12 mouse cellular contexts compared by ENCODE assay signal in genomic region chr1:83181418-83181817, GRCm38 (mm10). TPM values are rescaled to one million over a fixed set of nuclear protein-coding genes. Genes with fewer than 3 reads are reported as not detected.
DNase-seq lines count a peak whose midpoint lies in the region; ATAC-seq and TF ChIP-seq lines count a peak whose summit lies in the region.
"Had no signal": no experiment of that assay in that cellular context is flagged by ENCODE, and none has a peak within 500 bp of the region (broad histone marks: within the 10 kb centered on the region; RNA-seq: fewer than 3 reads in every experiment).

No protein-coding gene starts in this region.

- H3K4me3 ChIP-seq in hindbrain, embryonic 15.5 days, result no peak overlapping the region
- H3K4me3 ChIP-seq in hindbrain, embryonic 10.5 days, result no peak overlapping the region
- no peak overlapping the region for H3K4me3 ChIP-seq in stomach, postnatal 0 days (ENCODE audit: low read depth, low read length)
- H3K4me3 ChIP-seq: midbrain, embryonic 12.5 days had no signal

- peak; percentile 48; the same call in 1 of the 2 replicates for ATAC-seq in hindbrain, embryonic 15.5 days (ENCODE audit: low FRiP score, low read depth)
- ATAC-seq in stomach, postnatal 0 days (ENCODE audit: low FRiP score, low TSS enrichment), result no peak

- TF ChIP-seq CTCF in stomach, postnatal 0 days (IDR thresholded peaks at IDR 0.05; ENCODE audit: low read depth), result peak; percentile 73

- H3K4me1 ChIP-seq in hindbrain, embryonic 15.5 days (replicated peaks), result no peaks in the 10 kb centered on the region
- no peaks in the 10 kb centered on the region for H3K4me1 ChIP-seq in hindbrain, embryonic 10.5 days (replicated peaks)
- H3K4me1 ChIP-seq in stomach, postnatal 0 days (replicated peaks; ENCODE audit: control insufficient read depth, insufficient read depth), result no peaks in the 10 kb centered on the region
- H3K4me1 ChIP-seq: midbrain, embryonic 12.5 days had no signal

- no peak for DNase-seq in hindbrain, embryonic 10.5 days (ENCODE audit: low spot score)
- DNase-seq in ovary, postnatal 14 days (ENCODE audit: low spot score), result peak; percentile 7
- no peak for DNase-seq in ovary, postnatal 10 days (ENCODE audit: low spot score)
- peak; percentile 65 for DNase-seq in embryo, embryonic 10.5 days (ENCODE audit: low spot score)
- no peak for DNase-seq in stomach, postnatal 0 days (ENCODE audit: low spot score)
- no peak for DNase-seq in thymus, adult 18-20 months
- DNase-seq in heart, postnatal 4 days, result no peak
- DNase-seq: thymus, postnatal 25 days had no signal

- H3K36me3 ChIP-seq in hindbrain, embryonic 15.5 days, result no peaks in the 10 kb centered on the region
- no peaks in the 10 kb centered on the region for H3K36me3 ChIP-seq in hindbrain, embryonic 10.5 days
- no peaks in the 10 kb centered on the region for H3K36me3 ChIP-seq in stomach, postnatal 0 days (ENCODE audit: control insufficient read depth, insufficient read depth, low read length)
- H3K36me3 ChIP-seq: G1E; midbrain, embryonic 12.5 days had no signal

- no peak overlapping the region for H3K9ac ChIP-seq in hindbrain, embryonic 15.5 days
- H3K9ac ChIP-seq in stomach, postnatal 0 days (ENCODE audit: low read length), result no peak overlapping the region
- H3K9ac ChIP-seq: midbrain, embryonic 12.5 days had no signal

- no peak for TF ChIP-seq EP300 in stomach, postnatal 0 days (optimal IDR thresholded peaks at IDR 0.05)

- no peak overlapping the region for H3K27ac ChIP-seq in hindbrain, embryonic 15.5 days (replicated peaks)
- H3K27ac ChIP-seq in hindbrain, embryonic 10.5 days, result no peak overlapping the region
- no peak overlapping the region for H3K27ac ChIP-seq in stomach, postnatal 0 days (replicated peaks)
- H3K27ac ChIP-seq: midbrain, embryonic 12.5 days had no signal

- WGBS in hindbrain, embryonic 15.5 days, result 66% methylated on average over 4 of the region's 4 CpGs
- WGBS in hindbrain, embryonic 10.5 days, result 67% methylated on average over 4 of the region's 4 CpGs
- WGBS in stomach, postnatal 0 days, result 58% methylated on average over 4 of the region's 4 CpGs

- no peaks in the 10 kb centered on the region for H3K9me3 ChIP-seq in hindbrain, embryonic 15.5 days
- H3K9me3 ChIP-seq in hindbrain, embryonic 10.5 days, result no peaks in the 10 kb centered on the region
- H3K9me3 ChIP-seq in stomach, postnatal 0 days (ENCODE audit: control insufficient read depth, low read length), result no peaks in the 10 kb centered on the region
- H3K9me3 ChIP-seq: midbrain, embryonic 12.5 days had no signal

- H3K27me3 ChIP-seq in hindbrain, embryonic 15.5 days, result no peaks in the 10 kb centered on the region
- H3K27me3 ChIP-seq in hindbrain, embryonic 10.5 days (ENCODE audit: insufficient read depth, poor library complexity, severe bottlenecking), result no peaks in the 10 kb centered on the region
- no peaks in the 10 kb centered on the region for H3K27me3 ChIP-seq in stomach, postnatal 0 days (ENCODE audit: control insufficient read depth, insufficient read depth, low read length)
- H3K27me3 ChIP-seq: midbrain, embryonic 12.5 days had no signal

- H3K4me2 ChIP-seq in hindbrain, embryonic 15.5 days, result no peak overlapping the region
- no peak overlapping the region for H3K4me2 ChIP-seq in stomach, postnatal 0 days (replicated peaks; ENCODE audit: low read depth)
- H3K4me2 ChIP-seq: midbrain, embryonic 12.5 days had no signal

RNA-seq across cellular contexts. Expression of gene Daw1, which starts 21.9 kb away (rescaled TPM):
- polyA plus RNA-seq in hindbrain, embryonic 15.5 days (2015; fragmentation: Nextera tagmentation; extraction: Ambion mirVana), result 1.1 and 2.0 TPM in 2 replicates
- 0.67 and 0.85 TPM in 2 replicates for polyA plus RNA-seq in hindbrain, embryonic 10.5 days (2016; fragmentation: Nextera tagmentation; extraction: Ambion mirVana)
- 0.12 and 0.18 TPM in 2 replicates for polyA plus RNA-seq in stomach, postnatal 0 days (2015; fragmentation: Nextera tagmentation; extraction: Ambion mirVana)
- not detected for total RNA-seq in heart, postnatal 4 days (2021)
- total RNA-seq: G1E; gastrocnemius, adult 18-20 months had no signal
- polyA plus RNA-seq: G1E; midbrain, embryonic 12.5 days had no signal

Comparison
In these comparisons a context has a peak if more than half of its experiments do, and no peak if none do; other contexts are left out.
1. DNase-seq: peak in ovary, postnatal 14 days (single experiment) and embryo, embryonic 10.5 days (single experiment); none in hindbrain, embryonic 10.5 days (single experiment), ovary, postnatal 10 days (single experiment), stomach, postnatal 0 days (single experiment), thymus, adult 18-20 months (0 of 2) and heart, postnatal 4 days (single experiment).